Mouse (Mus musculus) small intestine, adult 2 months (tissue): ENCODE results near the gene Bub1b.

Source experiments
- CTCF ChIP-seq: fragments of 200-500 bp; IDR thresholded peaks from 2 replicates; pipeline ENCODE4 v1.5.1; 2012; ENCODE audit warnings: low read depth, mild to moderate bottlenecking, control low read depth, inconsistent platforms, low read length, moderate library complexity, mixed read lengths; ENCODE audit not compliant: insufficient replicate concordance, insufficient read length; ENCODE audit errors: extremely low read depth
- POLR2A ChIP-seq: fragments of 200-500 bp; IDR thresholded peaks from 2 replicates; pipeline ENCODE4 v1.6.1; 2012; ENCODE audit warnings: low read depth, mild to moderate bottlenecking, control low read depth, inconsistent platforms, low read length, moderate library complexity

DNA sequence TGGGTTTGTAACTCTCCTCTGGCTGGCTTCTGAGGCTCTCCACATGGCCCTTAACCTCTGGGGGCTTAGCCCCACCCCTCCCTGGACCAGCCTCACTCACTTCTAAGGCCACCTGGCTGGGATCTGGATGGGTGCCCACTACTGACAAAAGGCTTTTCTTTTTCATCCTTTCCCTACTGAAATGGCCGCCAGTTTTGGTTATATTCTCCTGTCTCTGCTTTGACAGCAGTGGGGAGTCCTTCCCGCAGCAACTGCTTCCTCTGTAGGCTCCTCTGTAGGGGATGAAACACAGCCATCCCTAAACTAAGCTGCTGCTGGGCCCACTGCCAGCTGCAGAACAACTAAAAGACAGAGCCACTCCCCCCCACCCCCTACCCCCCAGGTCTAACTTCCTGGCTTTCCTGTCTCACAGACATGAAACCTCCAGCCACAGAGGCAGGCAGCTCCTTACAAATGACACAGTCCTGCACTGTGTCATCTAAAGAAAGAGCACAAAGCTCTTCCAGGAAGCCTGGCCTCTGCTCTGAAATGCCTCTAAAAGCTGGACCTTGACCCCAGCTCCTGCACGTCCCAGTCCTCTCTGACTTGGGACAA, 58.8 kb downstream of the Bub1b start:
- TF ChIP-seq CTCF (no peak), POLR2A (no peak)
